ENCODE assay signal across 8 mouse cellular contexts in the genomic region with DNA sequence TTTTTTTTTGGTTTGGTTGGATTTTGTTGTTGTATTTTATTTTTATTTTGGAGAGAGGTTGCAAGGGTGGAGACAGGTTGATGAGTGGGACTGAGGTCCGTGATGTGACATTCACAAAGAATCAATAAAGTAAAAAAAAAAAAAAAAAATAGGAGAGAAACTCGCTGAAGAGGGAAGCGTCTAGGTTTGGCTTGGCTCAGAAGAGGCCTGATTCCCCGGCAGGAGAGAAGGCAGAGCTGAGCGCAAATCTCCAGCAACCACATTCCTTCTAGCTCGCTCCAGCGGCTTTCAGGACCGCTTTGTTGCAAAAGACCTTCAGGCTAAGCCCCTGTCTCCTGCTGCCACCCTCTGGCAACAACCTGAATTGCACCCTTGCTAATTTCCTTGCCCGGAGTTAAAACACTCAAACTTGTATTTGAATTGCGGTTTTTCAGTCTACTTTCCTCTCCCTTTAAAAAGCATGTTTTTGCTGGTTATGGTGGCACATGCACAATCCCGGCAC. TPM values are rescaled to one million over a fixed set of nuclear protein-coding genes. Genes with fewer than 3 reads are reported as not detected.
DNase-seq lines count a peak whose midpoint lies in the region; ATAC-seq and TF ChIP-seq lines count a peak whose summit lies in the region.

No protein-coding gene starts in this region.

- no peak overlapping the region for H3K9ac ChIP-seq in forebrain, embryonic 14.5 days (ENCODE audit: low read length)
- no peak overlapping the region for H3K9ac ChIP-seq in neural tube, embryonic 15.5 days (replicated peaks)

- no peaks in the 10 kb centered on the region for H3K36me3 ChIP-seq in forebrain, embryonic 14.5 days (ENCODE audit: control insufficient read depth, insufficient read depth, low read length)
- H3K36me3 ChIP-seq in neural tube, embryonic 15.5 days: no peaks in the 10 kb centered on the region

- TF ChIP-seq CTCF in brain, embryonic 14.5 days (IDR thresholded peaks at IDR 0.05; ENCODE audit: borderline replicate concordance, extremely low read depth, insufficient read depth, insufficient read length): peak; percentile 96

- intact Hi-C loops in heart, postnatal 10 days (cut with DNase I): loop anchor here (1.0 to 5.0 kb wide), 3 partner anchors 133 to 378 kb away; no protein-coding TSS in a partner anchor

- DNase-seq in CD8-positive naive resting alpha-beta T cell, adult 2 months (ENCODE audit: low read depth in 2 of 2, low spot score in 2 of 2): peak; percentile 88 to 96
- DNase-seq in brain, embryonic 14.5 days (ENCODE audit: low read depth): peak; percentile 95
- DNase-seq in forebrain, embryonic 14.5 days (ENCODE audit: low spot score): peak; percentile 96
- peak; percentile 95 to 97 for DNase-seq in heart, postnatal 10 days
- DNase-seq in kidney, postnatal 36 days: peak; percentile 73 to 94
- peak; percentile 88 to 90 for DNase-seq in lung, adult 18-20 months
- DNase-seq in testis, postnatal 14 days (ENCODE audit: low spot score): peak; percentile 77

- no peaks in the 10 kb centered on the region for H3K27me3 ChIP-seq in forebrain, embryonic 14.5 days (replicated peaks; ENCODE audit: control insufficient read depth, insufficient read depth, low read length)
- H3K27me3 ChIP-seq in neural tube, embryonic 15.5 days (replicated peaks): no peaks in the 10 kb centered on the region; the same call in 1 of the 2 replicates

- peak; percentile 83 for ATAC-seq in forebrain, embryonic 14.5 days
- ATAC-seq in neural tube, embryonic 15.5 days (ENCODE audit: low FRiP score): peak; percentile 72

- 4% methylated on average over 11 of the region's 11 CpGs for WGBS in forebrain, embryonic 14.5 days
- WGBS in neural tube, embryonic 15.5 days: 7% methylated on average over 11 of the region's 11 CpGs

- H3K4me2 ChIP-seq in forebrain, embryonic 14.5 days (ENCODE audit: low read length): no peak overlapping the region
- H3K4me2 ChIP-seq in neural tube, embryonic 15.5 days: no peak overlapping the region

- peaks cover 7% of the 10 kb centered on the region; the same call in 1 of the 2 replicates for H3K4me1 ChIP-seq in forebrain, embryonic 14.5 days (ENCODE audit: control insufficient read depth, insufficient read depth, low read length)
- H3K4me1 ChIP-seq in neural tube, embryonic 15.5 days: peaks cover 20% of the 10 kb centered on the region

- no peak for TF ChIP-seq POLR2A in brain, embryonic 14.5 days (IDR thresholded peaks at IDR 0.05; ENCODE audit: borderline replicate concordance, extremely low read depth, insufficient read depth, insufficient read length, poor library complexity, severe bottlenecking)

- no peaks in the 10 kb centered on the region for H3K9me3 ChIP-seq in forebrain, embryonic 14.5 days (replicated peaks; ENCODE audit: control insufficient read depth, low read length)
- no peaks in the 10 kb centered on the region for H3K9me3 ChIP-seq in neural tube, embryonic 15.5 days (replicated peaks)

- no peak overlapping the region for H3K4me3 ChIP-seq in forebrain, embryonic 14.5 days (ENCODE audit: low read depth, low read length)
- no peak overlapping the region for H3K4me3 ChIP-seq in neural tube, embryonic 15.5 days (replicated peaks)

- H3K27ac ChIP-seq in forebrain, embryonic 14.5 days (ENCODE audit: low read depth, low read length): no peak overlapping the region
- H3K27ac ChIP-seq in neural tube, embryonic 15.5 days (replicated peaks): peak overlapping the region; percentile 48; the same call in 1 of the 2 replicates

RNA-seq across cellular contexts. Expression of a gene that starts 7.7 kb away (rescaled TPM):
- polyA plus RNA-seq in brain, embryonic 14.5 days (2012; rRNA removed): 0.08 TPM in 1 of 2 replicates, not detected in the other
- 0.30 and 0.45 TPM in 2 replicates for polyA plus RNA-seq in forebrain, embryonic 14.5 days (2014; fragmentation: Nextera tagmentation; extraction: Ambion mirVana)
- total RNA-seq in heart, postnatal 10 days (2021): 1 to 10 TPM; 1.3 to 1.4 TPM
- polyA plus RNA-seq in neural tube, embryonic 15.5 days (2015; fragmentation: Nextera tagmentation; extraction: Ambion mirVana): 2.9 TPM in 1 of 2 replicates, not detected in the other
